Mouse (Mus musculus): ENCODE measurements around the gene Uncx.

Gene Uncx

DNA sequence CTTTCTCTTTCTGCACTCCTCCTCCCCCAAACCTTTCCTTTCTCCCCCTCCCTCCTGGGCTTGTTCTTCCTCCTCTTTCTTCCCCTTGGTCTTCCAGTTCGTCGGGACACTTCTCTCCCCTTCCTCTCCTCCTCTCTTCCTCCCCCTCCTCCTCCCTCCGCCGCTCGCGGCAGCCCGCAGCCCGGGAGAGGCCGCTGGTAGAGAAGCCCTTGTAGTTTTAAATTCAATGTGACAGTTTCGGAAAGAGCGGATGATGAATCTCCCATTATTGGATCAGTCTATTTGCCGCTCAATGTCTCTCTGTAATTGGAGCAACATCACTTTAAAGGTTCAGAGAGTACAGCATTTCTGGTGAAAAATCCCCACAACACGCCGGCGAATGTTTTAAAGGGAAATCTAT, at the start of gene Uncx:
Uncx (plus strand) TSS at position 281 of the 400 bp plus-strand sequence.
- TF ChIP-seq POU5F1 (IDR thresholded peaks at IDR 0.05; ENCODE audit: borderline replicate concordance, low read length), result no peak
- no peak for TF ChIP-seq NANOG (IDR thresholded peaks at IDR 0.05; ENCODE audit: borderline replicate concordance, low read length)
- no peak for TF ChIP-seq CTCF (conservative IDR thresholded peaks at IDR 0.05; ENCODE audit: low read length)
- peaks cover 97% of the 10 kb centered on the region for H3K27me3 ChIP-seq (ENCODE audit: insufficient read depth, low read length)
- H3K9me3 ChIP-seq (ENCODE audit: low read length), result no peaks in the 10 kb centered on the region
- H3K4me1 ChIP-seq (replicated peaks; ENCODE audit: low read depth, low read length), result peaks cover 37% of the 10 kb centered on the region
- H3K36me3 ChIP-seq (ENCODE audit: insufficient read depth, low read length), result no peaks in the 10 kb centered on the region
- H3K4me3 ChIP-seq (replicated peaks; ENCODE audit: low read length), result peak within 1 kb of the TSS; percentile 67

DNA sequence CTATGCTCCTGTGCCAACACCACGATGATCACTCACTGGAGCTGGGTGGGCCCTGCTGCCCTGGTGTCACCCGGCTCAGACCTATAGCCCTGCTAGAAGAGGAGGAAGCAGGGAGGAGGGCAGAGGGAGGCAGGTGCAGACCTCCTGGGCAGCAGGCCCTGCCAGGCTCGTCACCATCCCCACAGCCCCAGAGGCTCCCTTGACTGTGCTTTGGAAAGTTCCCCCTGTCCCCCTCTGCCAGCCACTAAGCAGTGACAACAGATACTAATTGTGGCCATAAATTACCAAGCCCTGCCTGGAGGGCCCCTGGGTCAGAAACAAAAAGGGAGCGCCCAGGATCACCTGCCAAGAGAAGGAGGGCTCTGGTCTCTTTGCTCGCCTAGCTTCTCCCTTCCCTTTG, 49.6 kb upstream of the Uncx start:
- H3K36me3 ChIP-seq (ENCODE audit: insufficient read depth, low read length), result no peaks in the 10 kb centered on the region
- H3K4me3 ChIP-seq (replicated peaks; ENCODE audit: low read length), result no peak overlapping the region
- peaks cover 29% of the 10 kb centered on the region for H3K4me1 ChIP-seq (replicated peaks; ENCODE audit: low read depth, low read length)
- TF ChIP-seq NANOG (IDR thresholded peaks at IDR 0.05; ENCODE audit: borderline replicate concordance, low read length), result no peak
- no peak for TF ChIP-seq POU5F1 (IDR thresholded peaks at IDR 0.05; ENCODE audit: borderline replicate concordance, low read length)
- no peak for TF ChIP-seq CTCF (conservative IDR thresholded peaks at IDR 0.05; ENCODE audit: low read length)
- H3K9me3 ChIP-seq (ENCODE audit: low read length), result no peaks in the 10 kb centered on the region
- peaks cover 36% of the 10 kb centered on the region for H3K27me3 ChIP-seq (ENCODE audit: insufficient read depth, low read length)

DNA sequence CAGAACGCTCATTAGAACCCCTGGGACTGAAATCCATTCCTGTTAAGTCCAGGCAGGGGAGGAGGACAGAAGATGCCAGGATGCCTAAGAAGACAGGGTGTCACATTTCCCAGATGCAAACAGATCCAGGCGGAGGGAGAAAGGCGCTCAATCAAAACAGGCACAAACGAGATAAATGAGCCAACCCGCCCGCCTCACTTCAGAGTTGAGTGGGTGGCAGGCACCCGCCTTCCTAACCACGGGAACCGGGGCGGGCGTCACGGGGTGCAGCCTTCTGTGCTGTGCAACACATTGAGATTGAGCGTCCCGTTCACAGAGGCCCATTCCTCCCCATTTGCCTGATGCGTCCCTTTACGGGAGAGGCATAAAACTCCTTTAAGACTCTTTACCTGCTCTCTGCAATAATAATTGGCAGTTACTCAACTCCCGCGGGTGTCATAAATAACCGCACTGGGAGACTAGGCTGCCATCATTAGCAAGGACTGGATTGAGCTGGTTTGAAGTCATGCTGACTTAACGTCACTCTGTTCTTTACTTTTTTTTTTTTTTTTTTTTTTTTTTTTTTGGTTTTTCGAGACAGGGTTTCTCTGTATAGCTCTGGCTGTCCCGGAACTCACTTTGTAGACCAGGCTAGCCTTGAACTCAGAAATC, 48.1 kb upstream of the Uncx start:
- TF ChIP-seq NANOG (IDR thresholded peaks at IDR 0.05; ENCODE audit: borderline replicate concordance, low read length) (no peak), POU5F1 (IDR thresholded peaks at IDR 0.05; ENCODE audit: borderline replicate concordance, low read length) (no peak), CTCF (conservative IDR thresholded peaks at IDR 0.05; ENCODE audit: low read length) (no peak)
- peaks cover 42% of the 10 kb centered on the region for H3K27me3 ChIP-seq (ENCODE audit: insufficient read depth, low read length)
- H3K4me3 ChIP-seq (replicated peaks; ENCODE audit: low read length), result peak overlapping the region; percentile 46
- H3K36me3 ChIP-seq (ENCODE audit: insufficient read depth, low read length), result no peaks in the 10 kb centered on the region
- peaks cover 22% of the 10 kb centered on the region for H3K4me1 ChIP-seq (replicated peaks; ENCODE audit: low read depth, low read length)
- H3K9me3 ChIP-seq (ENCODE audit: low read length), result no peaks in the 10 kb centered on the region

DNA sequence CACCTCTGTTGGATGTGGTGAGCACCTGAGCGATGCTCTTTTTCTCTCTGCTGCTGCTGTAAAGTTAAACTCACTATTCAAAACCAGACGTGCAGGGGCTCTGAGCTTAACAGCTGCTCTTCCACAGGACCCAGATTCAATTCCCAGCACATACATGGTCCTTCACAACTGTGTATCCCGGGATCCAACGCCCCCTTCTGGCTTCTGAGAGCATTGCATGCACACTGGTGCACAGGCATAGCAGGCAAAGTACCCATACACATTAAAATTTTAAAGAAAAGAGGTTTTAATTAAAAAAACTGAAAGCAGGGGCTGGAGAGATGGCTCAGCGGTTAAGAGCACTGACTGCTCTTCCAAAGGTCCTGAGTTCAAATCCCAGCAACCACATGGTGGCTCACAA, 46.4 kb upstream of the Uncx start:
- H3K4me3 ChIP-seq (replicated peaks; ENCODE audit: low read length), result no peak overlapping the region
- no peak for TF ChIP-seq NANOG (IDR thresholded peaks at IDR 0.05; ENCODE audit: borderline replicate concordance, low read length)
- TF ChIP-seq CTCF (conservative IDR thresholded peaks at IDR 0.05; ENCODE audit: low read length), result peak; percentile 68
- peaks cover 9% of the 10 kb centered on the region for H3K4me1 ChIP-seq (replicated peaks; ENCODE audit: low read depth, low read length)
- peaks cover 48% of the 10 kb centered on the region for H3K27me3 ChIP-seq (ENCODE audit: insufficient read depth, low read length)
- H3K36me3 ChIP-seq (ENCODE audit: insufficient read depth, low read length), result no peaks in the 10 kb centered on the region
- no peaks in the 10 kb centered on the region for H3K9me3 ChIP-seq (ENCODE audit: low read length)

DNA sequence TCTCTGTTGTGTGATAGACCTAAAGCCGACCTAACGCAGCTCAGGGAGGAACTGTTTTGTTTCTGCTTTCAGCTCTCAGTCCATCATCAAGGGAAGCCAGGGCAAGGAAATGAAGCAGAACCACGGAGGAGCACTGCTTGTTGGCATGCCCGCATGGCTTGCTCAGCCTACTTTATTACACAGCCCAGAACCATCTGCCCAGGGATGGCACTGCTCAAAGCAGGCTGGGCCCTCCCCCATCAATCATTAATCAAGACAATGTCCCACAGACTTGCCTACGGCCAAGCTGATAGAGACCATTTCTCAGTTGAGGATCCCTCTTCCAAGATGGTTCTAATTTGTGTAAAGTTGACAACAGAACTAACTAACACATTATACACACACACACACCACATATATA, 44.5 kb upstream of the Uncx start:
- Histone ChIP-seq H3K36me3 (ENCODE audit: insufficient read depth, low read length) (no peaks in the 10 kb centered on the region), H3K4me3 (replicated peaks; ENCODE audit: low read length) (no peak overlapping the region), H3K9me3 (ENCODE audit: low read length) (no peaks in the 10 kb centered on the region), H3K4me1 (replicated peaks; ENCODE audit: low read depth, low read length) (peaks cover 9% of the 10 kb centered on the region), H3K27me3 (ENCODE audit: insufficient read depth, low read length) (peaks cover 55% of the 10 kb centered on the region)
- TF ChIP-seq POU5F1 (IDR thresholded peaks at IDR 0.05; ENCODE audit: borderline replicate concordance, low read length) (no peak), NANOG (IDR thresholded peaks at IDR 0.05; ENCODE audit: borderline replicate concordance, low read length) (no peak), CTCF (conservative IDR thresholded peaks at IDR 0.05; ENCODE audit: low read length) (no peak)

DNA sequence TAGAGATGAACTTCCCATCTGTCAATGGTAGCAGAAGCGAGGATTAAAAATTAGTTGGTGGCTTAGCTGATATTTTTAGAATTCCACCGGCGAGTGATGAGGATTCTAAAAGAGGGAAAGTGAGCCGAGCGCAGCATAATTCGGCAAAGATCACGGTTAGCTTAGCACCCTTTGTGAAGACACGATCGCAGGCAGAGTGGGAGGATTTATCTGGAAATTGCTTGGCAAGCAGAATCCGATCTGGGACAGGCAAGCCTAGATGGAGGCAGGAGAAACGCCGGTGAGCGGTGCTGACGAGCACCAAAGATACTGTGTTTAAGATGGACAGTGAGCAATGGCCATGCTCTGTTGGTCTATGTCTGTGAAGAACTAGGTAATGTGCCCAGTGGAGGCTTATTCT, 41.0 kb upstream of the Uncx start:
- no peaks in the 10 kb centered on the region for H3K36me3 ChIP-seq (ENCODE audit: insufficient read depth, low read length)
- TF ChIP-seq NANOG (IDR thresholded peaks at IDR 0.05; ENCODE audit: borderline replicate concordance, low read length) (no peak), CTCF (conservative IDR thresholded peaks at IDR 0.05; ENCODE audit: low read length) (no peak), POU5F1 (IDR thresholded peaks at IDR 0.05; ENCODE audit: borderline replicate concordance, low read length) (no peak)
- no peaks in the 10 kb centered on the region for H3K9me3 ChIP-seq (ENCODE audit: low read length)
- H3K4me3 ChIP-seq (replicated peaks; ENCODE audit: low read length), result no peak overlapping the region
- peaks cover 49% of the 10 kb centered on the region for H3K27me3 ChIP-seq (ENCODE audit: insufficient read depth, low read length)
- H3K4me1 ChIP-seq (replicated peaks; ENCODE audit: low read depth, low read length), result peaks cover 16% of the 10 kb centered on the region

DNA sequence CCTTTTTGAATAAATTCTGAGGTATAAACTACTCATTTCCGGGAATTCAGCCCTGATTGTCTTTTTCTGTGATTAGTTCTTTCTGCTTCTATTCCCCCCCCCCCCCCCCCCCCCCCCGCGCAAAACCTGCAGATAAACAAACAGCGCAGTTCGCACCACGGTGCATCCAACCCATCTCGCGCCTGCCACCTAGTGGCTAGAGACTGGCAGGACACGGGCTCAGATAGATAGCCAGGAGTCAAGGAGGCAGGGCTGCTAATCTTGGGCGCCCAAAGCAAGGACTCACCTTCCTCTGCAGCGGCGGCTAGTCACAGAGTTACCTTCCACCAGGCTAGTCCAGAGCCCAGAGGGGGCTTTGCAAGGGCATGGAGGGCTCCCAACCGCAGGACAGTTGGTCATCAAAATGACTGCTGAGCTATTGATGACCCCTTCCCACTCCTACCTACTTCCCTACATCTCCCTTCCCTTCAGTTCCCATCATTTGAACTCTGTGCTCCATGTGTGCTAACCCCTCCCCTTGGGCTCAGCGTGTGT, 38.2 kb upstream of the Uncx start:
- TF ChIP-seq POU5F1 (IDR thresholded peaks at IDR 0.05; ENCODE audit: borderline replicate concordance, low read length), result no peak
- peak; percentile 87 for TF ChIP-seq CTCF (conservative IDR thresholded peaks at IDR 0.05; ENCODE audit: low read length)
- H3K27me3 ChIP-seq (ENCODE audit: insufficient read depth, low read length), result peaks cover 57% of the 10 kb centered on the region
- peaks cover 16% of the 10 kb centered on the region for H3K4me1 ChIP-seq (replicated peaks; ENCODE audit: low read depth, low read length)
- H3K4me3 ChIP-seq (replicated peaks; ENCODE audit: low read length), result no peak overlapping the region
- H3K36me3 ChIP-seq (ENCODE audit: insufficient read depth, low read length), result no peaks in the 10 kb centered on the region
- H3K9me3 ChIP-seq (ENCODE audit: low read length), result no peaks in the 10 kb centered on the region

DNA sequence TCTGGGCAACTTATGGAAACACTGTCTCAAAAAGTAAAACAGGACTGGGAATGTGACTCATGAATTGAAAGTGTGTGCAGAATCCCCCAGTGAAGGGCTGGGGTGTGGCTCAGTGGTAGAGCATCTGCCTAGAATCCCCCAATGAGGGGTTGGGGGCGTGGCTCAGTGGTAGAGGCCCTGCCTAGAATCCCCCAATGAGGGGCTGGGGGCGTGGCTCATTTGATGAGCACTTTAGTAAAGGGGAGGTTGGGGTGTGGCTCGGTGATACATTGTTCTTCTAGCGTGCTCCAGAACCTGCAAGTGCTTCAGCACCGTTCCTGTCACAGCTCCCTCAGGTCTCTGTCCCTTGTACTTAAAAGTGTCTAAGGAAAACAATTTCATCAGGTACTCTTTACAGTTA, 37.1 kb upstream of the Uncx start:
- TF ChIP-seq CTCF (conservative IDR thresholded peaks at IDR 0.05; ENCODE audit: low read length) (no peak), POU5F1 (IDR thresholded peaks at IDR 0.05; ENCODE audit: borderline replicate concordance, low read length) (no peak), NANOG (IDR thresholded peaks at IDR 0.05; ENCODE audit: borderline replicate concordance, low read length) (no peak)
- Histone ChIP-seq H3K4me1 (replicated peaks; ENCODE audit: low read depth, low read length) (peaks cover 24% of the 10 kb centered on the region), H3K27me3 (ENCODE audit: insufficient read depth, low read length) (peaks cover 60% of the 10 kb centered on the region), H3K4me3 (replicated peaks; ENCODE audit: low read length) (no peak overlapping the region), H3K36me3 (ENCODE audit: insufficient read depth, low read length) (no peaks in the 10 kb centered on the region), H3K9me3 (ENCODE audit: low read length) (no peaks in the 10 kb centered on the region)

All from E14TG2a.4 (cell line).